Mouse (Mus musculus) myocyte (in vitro differentiated cells): ENCODE results near the gene Tinf2.

Source experiments
- CEBPB ChIP-seq: IDR thresholded peaks from 2 replicates; pipeline ENCODE4 v1.6.1; 2011; ENCODE audit warnings: mild to moderate bottlenecking, moderate library complexity; ENCODE audit not compliant: poor library complexity, insufficient read depth, severe bottlenecking
- E2F4 ChIP-seq: IDR thresholded peaks from one replicate; pipeline ENCODE4 v1.6.1; 2011; ENCODE audit warnings: mild to moderate bottlenecking, control low read depth, moderate library complexity; ENCODE audit not compliant: insufficient read depth
- MYOD1 ChIP-seq, 3 experiments: IDR thresholded peaks; one replicate each; pipeline ENCODE4 v1.6.1; 2011; ENCODE audit warnings: control low read depth in 2 of 3, low read depth in 2 of 3, mild to moderate bottlenecking in 2 of 3, moderate library complexity in 1 of 3; ENCODE audit not compliant: insufficient read length in 2 of 3, control insufficient read depth in 1 of 3
- POLR2A ChIP-seq: IDR thresholded peaks from one replicate; pipeline ENCODE4 v1.6.1; 2011; ENCODE audit warnings: low read depth, mild to moderate bottlenecking, control low read depth, moderate library complexity; ENCODE audit not compliant: insufficient read length
- USF1 ChIP-seq: IDR thresholded peaks from one replicate; pipeline ENCODE4 v1.6.1; 2011; ENCODE audit warnings: low read depth, mild to moderate bottlenecking, control low read depth, moderate library complexity

GRCm38 (mm10) chr14:55640816-55641215 lies 40.8 kb downstream of the Tinf2 start:
- no peak for TF ChIP-seq POLR2A
- no peak for TF ChIP-seq MYOD1 (IDR thresholded peaks at IDR 0.05; ENCODE audit: control insufficient read depth in 1 of 3, insufficient read length in 2 of 3, low read depth in 2 of 3)
- no peak for TF ChIP-seq CEBPB
- TF ChIP-seq USF1 = no peak
- TF ChIP-seq E2F4 = no peak
